Mouse (Mus musculus): ENCODE data around the gene Dgkz. TPM values are rescaled to one million over a fixed set of nuclear protein-coding genes. Genes with fewer than 3 reads are reported as not detected.
A peak's percentile ranks its signal among the peaks of the same experiment; 100 is the strongest.

Dgkz gene
- polyA plus RNA-seq, 1 experiment, result not detected

DNA sequence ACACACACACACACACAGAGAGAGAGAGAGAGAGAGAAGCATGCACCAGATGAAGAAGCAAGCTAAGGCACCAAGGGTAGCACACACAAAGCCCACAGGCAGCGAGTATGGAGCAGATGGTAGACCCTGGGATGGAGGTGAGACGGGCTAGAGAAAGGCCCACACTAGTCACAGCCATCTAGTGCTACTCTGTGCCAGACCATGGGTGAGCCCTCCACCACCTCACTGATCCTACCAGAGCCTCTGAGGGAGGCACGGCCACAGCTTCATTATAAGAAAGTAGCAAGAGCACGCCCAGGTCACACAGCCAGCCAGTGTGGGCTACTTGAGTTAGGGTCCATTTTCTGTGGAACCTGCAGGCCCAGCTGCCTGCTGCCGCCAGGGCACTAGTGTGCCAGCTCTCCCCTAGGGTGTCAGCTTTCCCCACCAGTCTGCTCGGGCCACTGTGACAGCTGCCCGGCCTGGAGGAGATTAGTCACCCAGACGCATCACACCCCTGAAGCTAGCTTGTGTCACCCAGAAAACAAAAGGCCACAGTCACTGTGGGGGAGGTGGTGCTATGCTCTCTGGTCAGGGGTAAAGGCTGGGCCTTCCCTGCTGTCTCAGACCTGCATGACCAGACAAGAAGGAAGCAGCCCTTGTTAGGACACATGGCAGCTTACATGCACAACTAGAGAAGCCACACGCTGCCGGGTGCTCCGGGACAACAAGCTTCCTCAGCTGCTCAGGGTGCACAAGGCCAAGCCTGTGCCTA is 28.1 kb downstream of the Dgkz start:
- peaks cover 58% of the 10 kb centered on the region for H3K4me1 ChIP-seq (ENCODE audit: control insufficient read depth, insufficient read depth, low read length)
- H3K27ac ChIP-seq (ENCODE audit: insufficient read depth, low read depth, low read length), result peak overlapping the region; percentile 27; the same call in 1 of the 2 replicates
- WGBS, result 51% methylated on average over 11 of the region's 11 CpGs
- TF ChIP-seq CTCF (IDR thresholded peaks at IDR 0.05; ENCODE audit: insufficient read depth, low read depth, low read length) (no peak), POLR2A (IDR thresholded peaks at IDR 0.05; ENCODE audit: insufficient read depth, low read depth, low read length) (no peak)
- no peak overlapping the region; the same call in 1 of the 2 replicates for H3K4me3 ChIP-seq (ENCODE audit: insufficient read depth, low read depth, low read length)

- no peak overlapping the region for H3K27ac ChIP-seq (ENCODE audit: insufficient read depth, low read depth, low read length)
- TF ChIP-seq POLR2A (IDR thresholded peaks at IDR 0.05; ENCODE audit: insufficient read depth, low read depth, low read length) (no peak), CTCF (IDR thresholded peaks at IDR 0.05; ENCODE audit: insufficient read depth, low read depth, low read length) (no peak)
- H3K4me3 ChIP-seq (ENCODE audit: insufficient read depth, low read depth, low read length), result no peak overlapping the region
- WGBS, result 47% methylated on average over 6 of the region's 6 CpGs
- peaks cover 58% of the 10 kb centered on the region for H3K4me1 ChIP-seq (ENCODE audit: control insufficient read depth, insufficient read depth, low read length)
Observed at GRCm38 (mm10) chr2:91946836-91947235, 28.8 kb downstream of the Dgkz start.

DNA sequence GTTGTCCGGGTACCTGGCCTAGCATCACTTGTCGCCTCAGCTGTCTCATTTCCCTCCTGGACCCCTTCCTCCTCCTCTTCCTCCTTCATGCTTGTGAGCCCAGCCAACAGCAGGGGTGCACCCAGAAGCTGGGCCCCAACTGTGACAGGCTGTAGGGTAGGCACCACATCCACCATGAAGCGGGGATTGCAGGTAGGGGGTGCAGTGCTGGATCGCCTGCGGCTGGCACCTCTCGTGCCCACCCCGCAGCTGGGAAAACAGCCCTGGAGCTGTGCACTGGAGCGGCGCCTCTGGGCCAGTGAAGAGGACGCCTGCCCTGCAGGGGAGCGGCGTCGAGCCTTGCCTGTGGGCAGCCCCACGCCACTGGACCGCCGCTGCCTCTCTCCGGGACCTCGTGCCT is 30.2 kb downstream of the Dgkz start, which contains the start of gene Gm9821:
Gm9821 (plus strand) TSS at position 221 of the 400 bp plus-strand sequence.
- peak within 1 kb of the TSS; percentile 18; the same call in 1 of the 2 replicates for H3K27ac ChIP-seq (ENCODE audit: insufficient read depth, low read depth, low read length)
- 88% methylated on average over 18 of the region's 18 CpGs for WGBS
- H3K4me3 ChIP-seq (ENCODE audit: insufficient read depth, low read depth, low read length), result no peak within 1 kb of the TSS
- H3K4me1 ChIP-seq (ENCODE audit: control insufficient read depth, insufficient read depth, low read length), result peaks cover 53% of the 10 kb centered on the region
- no peak for TF ChIP-seq CTCF (IDR thresholded peaks at IDR 0.05; ENCODE audit: insufficient read depth, low read depth, low read length)
- TF ChIP-seq POLR2A (IDR thresholded peaks at IDR 0.05; ENCODE audit: insufficient read depth, low read depth, low read length), result no peak

- H3K27ac ChIP-seq (ENCODE audit: insufficient read depth, low read depth, low read length), result peak overlapping the region; percentile 18; the same call in 1 of the 2 replicates
- no peak overlapping the region for H3K4me3 ChIP-seq (ENCODE audit: insufficient read depth, low read depth, low read length)
- TF ChIP-seq CTCF (IDR thresholded peaks at IDR 0.05; ENCODE audit: insufficient read depth, low read depth, low read length), result peak; percentile 82
- TF ChIP-seq POLR2A (IDR thresholded peaks at IDR 0.05; ENCODE audit: insufficient read depth, low read depth, low read length), result no peak
- H3K4me1 ChIP-seq (ENCODE audit: control insufficient read depth, insufficient read depth, low read length), result peaks cover 47% of the 10 kb centered on the region
- 29% methylated on average over 13 of the region's 13 CpGs for WGBS
Observed at GRCm38 (mm10) chr2:91944170-91944950, 31.3 kb downstream of the Dgkz start.

DNA sequence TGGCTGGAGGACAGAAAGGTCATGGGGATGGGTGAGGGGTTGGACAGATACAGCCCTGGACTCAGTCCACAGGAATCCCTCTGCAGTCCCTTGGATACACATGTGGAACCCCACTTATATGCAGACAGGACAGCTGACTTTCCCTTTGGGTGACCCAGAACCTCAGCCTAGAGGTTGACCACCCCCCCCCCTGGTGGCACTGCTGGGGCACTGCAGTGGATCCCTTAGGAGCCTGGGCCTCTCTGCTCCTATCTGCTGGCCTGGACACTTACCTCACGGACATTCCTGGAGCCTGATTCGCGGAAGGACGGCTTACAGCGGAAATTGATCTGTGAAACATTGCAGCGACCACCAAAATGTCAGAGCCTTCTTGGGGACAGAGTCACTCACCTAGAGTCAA is 33.3 kb downstream of the Dgkz start:
- WGBS, result 81% methylated on average over 6 of the region's 6 CpGs
- Histone ChIP-seq H3K4me3 (ENCODE audit: insufficient read depth, low read depth, low read length) (no peak overlapping the region), H3K27ac (ENCODE audit: insufficient read depth, low read depth, low read length) (no peak overlapping the region), H3K4me1 (ENCODE audit: control insufficient read depth, insufficient read depth, low read length) (peaks cover 35% of the 10 kb centered on the region)
- TF ChIP-seq CTCF (IDR thresholded peaks at IDR 0.05; ENCODE audit: insufficient read depth, low read depth, low read length) (peak; percentile 34; the same call in 1 of the 2 replicates), POLR2A (IDR thresholded peaks at IDR 0.05; ENCODE audit: insufficient read depth, low read depth, low read length) (no peak)

DNA sequence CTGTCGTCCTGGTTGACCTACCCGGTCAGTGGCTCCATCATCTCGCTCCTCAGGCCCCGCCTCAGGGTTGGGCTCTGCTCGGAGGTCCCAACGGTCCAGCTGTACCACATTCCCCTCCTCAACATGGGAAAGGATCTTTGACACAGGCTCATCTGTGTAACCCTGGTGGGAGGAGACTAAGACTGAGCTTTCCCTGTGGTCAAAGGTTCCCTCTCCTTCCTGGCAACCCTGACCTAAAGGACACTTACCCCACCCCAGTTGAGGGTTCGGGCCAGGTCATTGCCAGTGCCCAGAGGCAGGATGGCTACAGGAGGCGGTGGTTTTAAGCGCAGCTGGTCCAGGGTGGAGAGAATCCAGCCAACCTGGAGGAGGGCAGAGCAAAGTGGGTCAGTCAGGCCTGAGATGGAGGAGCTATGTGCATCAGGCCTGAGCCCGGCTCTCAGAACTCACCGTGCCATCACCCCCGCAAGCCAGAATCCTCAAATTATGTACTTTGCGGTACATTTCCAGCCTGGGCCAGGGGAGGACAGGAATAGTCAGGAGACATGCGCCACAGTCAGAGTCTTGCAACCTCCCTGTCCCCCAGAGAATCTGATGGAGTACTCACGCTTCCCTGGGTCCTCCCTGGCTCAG is 36.2 kb downstream of the Dgkz start:
- WGBS, result 80% methylated on average over 15 of the region's 15 CpGs
- H3K4me1 ChIP-seq (ENCODE audit: control insufficient read depth, insufficient read depth, low read length), result peaks cover 38% of the 10 kb centered on the region
- no peak for TF ChIP-seq CTCF (IDR thresholded peaks at IDR 0.05; ENCODE audit: insufficient read depth, low read depth, low read length)
- TF ChIP-seq POLR2A (IDR thresholded peaks at IDR 0.05; ENCODE audit: insufficient read depth, low read depth, low read length), result no peak
- 0 out of 2 replicates have a peak overlapping the region, but pooled peaks have one; percentile 4 for H3K27ac ChIP-seq (ENCODE audit: insufficient read depth, low read depth, low read length)
- no peak overlapping the region for H3K4me3 ChIP-seq (ENCODE audit: insufficient read depth, low read depth, low read length)

- WGBS, result 67% methylated on average over 7 of the region's 7 CpGs
- peaks cover 54% of the 10 kb centered on the region for H3K4me1 ChIP-seq (ENCODE audit: control insufficient read depth, insufficient read depth, low read length)
- H3K4me3 ChIP-seq (ENCODE audit: insufficient read depth, low read depth, low read length), result no peak overlapping the region
- TF ChIP-seq POLR2A (IDR thresholded peaks at IDR 0.05; ENCODE audit: insufficient read depth, low read depth, low read length) (no peak), CTCF (IDR thresholded peaks at IDR 0.05; ENCODE audit: insufficient read depth, low read depth, low read length) (no peak)
- H3K27ac ChIP-seq (ENCODE audit: insufficient read depth, low read depth, low read length), result peak overlapping the region; percentile 44
Observed at GRCm38 (mm10) chr2:91936154-91936553, 39.5 kb downstream of the Dgkz start.

- WGBS, result 82% methylated on average over 9 of the region's 9 CpGs
- Histone ChIP-seq H3K4me1 (ENCODE audit: control insufficient read depth, insufficient read depth, low read length) (peaks cover 64% of the 10 kb centered on the region), H3K4me3 (ENCODE audit: insufficient read depth, low read depth, low read length) (no peak overlapping the region), H3K27ac (ENCODE audit: insufficient read depth, low read depth, low read length) (no peak overlapping the region; the same call in 1 of the 2 replicates)
- no peak for TF ChIP-seq POLR2A (IDR thresholded peaks at IDR 0.05; ENCODE audit: insufficient read depth, low read depth, low read length)
- TF ChIP-seq CTCF (IDR thresholded peaks at IDR 0.05; ENCODE audit: insufficient read depth, low read depth, low read length), result no peak
Observed at GRCm38 (mm10) chr2:91934826-91935525, 40.7 kb downstream of the Dgkz start.
